Mouse (Mus musculus): ENCODE measurements around the gene Shisa5.

The Shisa5 gene

DNA sequence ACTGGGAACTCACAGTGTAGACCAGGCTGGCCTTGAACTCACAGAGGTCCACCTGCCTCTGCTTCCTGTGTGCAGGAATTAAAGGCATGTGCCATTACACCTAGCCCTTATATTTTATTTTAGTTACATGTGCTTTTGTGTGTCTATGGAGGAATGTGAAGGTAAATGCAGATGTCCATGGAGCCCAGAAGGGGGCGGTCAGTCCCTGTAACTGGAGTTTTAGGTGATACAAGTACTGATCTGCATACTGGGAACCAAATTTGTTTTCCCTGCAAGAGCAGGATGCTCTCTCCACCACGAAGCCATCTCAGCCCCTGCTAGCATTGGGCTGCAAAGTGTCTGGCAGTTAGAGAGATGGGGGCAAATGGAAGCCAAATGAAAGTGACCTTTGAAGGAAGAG is 46.6 kb downstream of the Shisa5 start:
- intact Hi-C loops (cut with DNase I) = no loop called here

DNA sequence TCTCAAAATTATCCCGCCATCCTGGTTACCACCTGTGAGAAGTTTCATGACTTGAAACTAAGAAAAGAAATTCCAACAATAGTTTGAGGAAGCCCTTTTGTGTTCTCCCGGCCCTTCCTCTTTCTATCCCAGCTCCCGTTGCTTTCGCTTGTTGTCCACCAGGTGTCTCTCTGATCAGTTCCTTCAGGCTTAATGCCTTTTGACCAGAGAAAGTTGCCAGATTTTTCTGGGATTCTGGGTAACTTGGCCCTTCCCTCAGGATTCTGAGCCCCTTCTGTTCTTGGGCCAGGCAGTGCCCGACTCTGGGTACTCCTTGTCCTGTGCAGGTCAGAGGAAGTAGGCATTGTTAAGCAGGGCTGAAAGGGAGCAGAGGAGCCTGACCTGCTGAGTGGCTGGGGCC is 49.6 kb downstream of the Shisa5 start:
- intact Hi-C loops (cut with DNase I) = loop anchor here (2.0 kb wide), 1 partner anchor 33 kb away; no protein-coding TSS in a partner anchor

DNA sequence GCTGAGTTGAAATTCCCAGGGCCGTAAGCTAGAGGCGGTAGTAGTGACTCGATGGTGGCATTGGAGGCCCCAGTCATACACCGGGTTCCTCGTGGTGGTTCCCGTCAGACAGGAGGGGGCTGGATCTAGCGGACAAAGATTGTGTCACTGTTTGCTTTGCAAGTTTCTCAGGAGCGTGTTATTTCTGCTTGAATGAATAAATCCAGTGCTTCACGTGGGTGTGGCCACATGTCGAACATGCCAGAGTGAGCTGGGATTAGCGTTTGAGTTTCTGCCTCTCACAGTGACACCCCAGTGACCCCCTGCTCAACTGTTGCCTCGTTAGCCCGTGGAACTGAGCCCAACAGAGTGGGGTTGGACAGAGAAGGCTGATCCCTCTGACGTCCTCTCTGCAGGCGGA is 52.1 kb downstream of the Shisa5 start:
- intact Hi-C loops (cut with DNase I) = no loop called here

DNA sequence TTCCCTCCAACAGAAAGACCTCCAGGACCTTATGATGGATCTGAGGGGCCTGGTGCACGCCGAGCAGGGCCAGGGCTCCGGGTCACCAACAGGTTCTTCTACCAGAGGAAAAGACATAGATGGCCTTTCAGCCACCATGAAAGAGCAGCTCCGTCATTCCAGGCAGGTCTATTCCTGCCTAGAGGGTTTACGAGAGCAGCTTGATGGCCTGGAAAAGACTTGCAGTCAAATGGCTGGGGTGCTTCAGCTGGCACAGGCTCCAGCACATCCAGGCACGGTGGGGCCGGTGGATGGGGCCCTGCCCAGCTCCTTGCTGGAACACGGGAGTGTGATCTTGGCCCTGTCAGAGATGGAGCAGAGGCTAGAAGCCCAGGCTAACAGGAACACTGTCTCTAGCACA is 53.4 kb downstream of the Shisa5 start:
- intact Hi-C loops (cut with DNase I) = no loop called here

- intact Hi-C loops (cut with DNase I) = no loop called here
Measured at GRCm38 (mm10) chr9:109092799-109093198, 54.4 kb downstream of the Shisa5 start.

DNA sequence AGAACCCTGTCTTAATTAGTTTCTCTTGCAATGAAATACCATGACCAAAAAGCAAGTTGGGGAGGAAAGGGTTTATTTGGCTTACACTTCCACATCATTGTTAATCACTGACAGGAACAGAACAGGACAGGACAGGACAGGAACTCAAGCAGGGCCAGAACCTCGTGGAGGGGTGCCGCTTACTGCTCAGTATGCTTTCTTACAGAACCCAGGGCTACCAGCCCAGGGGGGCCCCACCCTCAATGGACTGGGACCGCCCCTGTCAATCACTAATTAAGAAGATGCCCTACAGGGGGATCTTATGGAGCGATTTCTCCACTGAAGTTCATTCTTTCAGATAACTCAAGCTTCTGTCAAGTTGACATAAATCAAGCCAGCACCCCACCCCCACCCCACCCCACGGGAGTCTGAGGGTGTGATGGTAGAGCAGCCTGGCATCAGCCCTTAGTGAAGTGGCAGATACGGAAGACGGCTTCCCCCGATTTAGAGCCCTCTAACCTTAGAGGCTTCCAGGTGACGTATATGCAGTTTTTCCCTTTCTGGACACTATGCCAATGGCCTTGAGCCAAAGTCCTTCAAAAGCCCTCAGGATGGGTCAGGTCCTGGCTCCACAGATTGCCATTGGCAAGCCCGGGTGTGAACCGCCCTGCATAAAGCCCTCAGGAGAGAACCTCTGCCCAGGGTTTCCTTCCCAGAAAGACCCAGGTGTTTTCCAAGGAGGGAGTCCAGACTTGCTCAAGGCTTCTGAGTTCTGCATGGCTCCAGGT is 55.6 kb downstream of the Shisa5 start:
- intact Hi-C loops (cut with DNase I) = no loop called here

GRCm38 (mm10) chr9:109094553-109095136 is 56.3 kb downstream of the Shisa5 start:
- intact Hi-C loops (cut with DNase I) = no loop called here

- intact Hi-C loops (cut with DNase I) = no loop called here
Measured at GRCm38 (mm10) chr9:109095137-109095982, 57.0 kb downstream of the Shisa5 start, which contains the start of gene Plxnb1. Gene Plxnb1 (plus strand): TSS chr9:109095389.

DNA sequence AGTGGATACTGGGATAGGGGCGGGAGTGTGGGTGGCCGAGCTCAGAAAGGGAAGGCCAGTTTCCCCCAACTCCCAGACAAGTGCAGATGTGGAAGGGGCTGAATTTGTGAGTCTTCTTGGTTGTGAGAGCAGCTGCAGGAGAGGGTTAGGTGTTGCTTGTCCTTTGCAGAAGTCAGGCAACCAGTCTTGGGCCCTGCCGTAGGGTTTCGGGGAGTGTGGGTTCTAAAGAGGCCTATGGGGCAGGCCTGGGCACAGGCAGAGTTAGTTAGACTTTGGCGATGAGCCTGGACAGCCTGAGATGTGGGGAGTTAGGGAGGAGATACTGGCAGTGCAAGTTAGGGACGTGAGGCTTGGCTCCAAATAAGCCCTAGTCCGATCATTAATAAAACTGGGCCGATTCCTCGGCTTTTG is 57.9 kb downstream of the Shisa5 start:
- intact Hi-C loops (cut with DNase I) = no loop called here

DNA sequence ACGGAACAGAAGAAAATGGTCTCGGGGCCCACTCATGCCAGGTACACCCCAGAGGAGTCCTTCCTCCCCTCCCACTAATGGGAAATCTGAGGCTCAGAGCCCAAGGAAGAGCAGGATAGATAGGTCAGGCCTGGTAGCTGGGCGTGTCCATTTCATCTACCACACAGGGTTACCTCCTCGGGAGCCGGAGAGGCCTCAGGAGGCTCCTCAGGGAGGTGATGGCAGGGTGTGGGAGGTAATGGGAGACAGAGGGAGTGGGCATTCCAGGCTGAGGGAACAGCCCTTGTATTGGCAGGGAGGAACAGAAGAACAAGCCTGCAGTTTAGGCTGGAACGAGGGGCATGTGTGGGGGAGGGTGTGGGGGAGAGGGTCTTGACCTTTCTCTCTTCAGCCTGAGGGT is 58.5 kb downstream of the Shisa5 start:
- intact Hi-C loops (cut with DNase I) = no loop called here

GRCm38 (mm10) chr9:109097291-109097690 is 58.9 kb downstream of the Shisa5 start:
- intact Hi-C loops (cut with DNase I) = no loop called here

DNA sequence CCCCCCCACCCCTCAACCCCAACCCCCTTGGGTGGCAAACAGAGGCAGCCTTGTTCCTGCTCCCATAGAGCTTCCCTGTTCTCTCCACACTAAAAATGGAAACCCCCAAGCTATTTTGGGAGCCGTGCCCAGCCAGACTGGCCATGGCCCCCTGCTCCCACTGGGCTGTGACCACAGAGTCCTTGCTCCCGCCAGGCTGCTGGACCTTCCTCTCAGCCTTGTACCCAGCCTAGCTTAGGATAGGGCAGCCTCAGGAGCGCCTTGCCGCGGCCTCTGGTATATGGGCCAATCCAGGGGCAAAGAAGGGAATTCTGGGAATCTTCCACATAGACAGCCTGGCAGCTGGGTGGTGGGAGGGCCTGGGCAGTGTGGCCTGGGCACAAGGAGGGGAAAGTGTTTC is 59.5 kb downstream of the Shisa5 start:
- intact Hi-C loops (cut with DNase I) = no loop called here

DNA sequence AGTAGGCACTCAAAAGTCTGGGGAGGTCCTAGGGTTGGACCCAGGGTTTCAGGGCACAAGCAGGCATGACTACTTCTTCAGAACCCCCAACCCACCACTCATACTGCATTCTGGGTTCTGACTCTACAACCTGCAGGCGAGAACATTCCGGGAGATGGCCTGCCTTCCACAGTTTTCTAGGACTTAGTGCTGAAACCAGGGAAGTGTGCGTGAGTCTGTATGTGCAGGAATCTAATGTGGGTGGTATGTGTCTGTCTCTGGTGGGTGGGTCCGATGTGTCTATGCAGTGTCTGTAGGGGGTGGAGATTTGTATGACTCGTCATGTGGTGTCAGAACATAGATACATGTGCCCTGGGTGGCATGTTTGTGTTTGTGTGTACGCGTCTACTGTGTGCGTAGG is 60.0 kb downstream of the Shisa5 start:
- intact Hi-C loops (cut with DNase I) = no loop called here

GRCm38 (mm10) chr9:109098969-109099368 is 60.6 kb downstream of the Shisa5 start:
- intact Hi-C loops (cut with DNase I) = no loop called here

DNA sequence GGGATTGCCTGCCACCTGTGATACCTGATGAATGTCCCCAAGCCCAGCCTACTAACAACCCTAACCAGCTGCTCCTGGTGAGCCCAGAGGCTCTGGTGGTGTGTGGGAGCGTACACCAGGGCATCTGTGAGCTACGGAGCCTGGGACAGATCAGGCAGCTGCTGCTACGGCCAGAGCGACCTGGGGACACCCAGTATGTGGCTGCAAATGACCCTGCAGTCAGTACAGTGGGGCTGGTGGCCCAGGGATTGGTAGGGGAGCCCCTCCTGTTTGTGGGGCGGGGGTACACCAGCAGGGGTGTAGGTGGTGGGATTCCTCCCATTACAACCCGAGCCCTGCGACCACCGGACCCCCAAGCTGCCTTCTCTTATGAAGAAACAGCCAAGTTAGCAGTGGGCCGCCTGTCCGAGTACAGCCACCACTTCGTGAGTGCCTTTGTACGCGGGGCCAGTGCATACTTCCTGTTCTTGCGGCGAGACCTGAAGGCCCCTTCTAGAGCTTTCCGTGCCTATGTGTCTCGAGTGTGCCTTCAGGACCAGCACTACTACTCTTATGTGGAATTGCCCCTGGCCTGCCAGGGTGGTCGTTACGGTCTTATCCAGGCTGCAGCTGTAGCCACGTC is 62.1 kb downstream of the Shisa5 start:
- intact Hi-C loops (cut with DNase I) = no loop called here

DNA sequence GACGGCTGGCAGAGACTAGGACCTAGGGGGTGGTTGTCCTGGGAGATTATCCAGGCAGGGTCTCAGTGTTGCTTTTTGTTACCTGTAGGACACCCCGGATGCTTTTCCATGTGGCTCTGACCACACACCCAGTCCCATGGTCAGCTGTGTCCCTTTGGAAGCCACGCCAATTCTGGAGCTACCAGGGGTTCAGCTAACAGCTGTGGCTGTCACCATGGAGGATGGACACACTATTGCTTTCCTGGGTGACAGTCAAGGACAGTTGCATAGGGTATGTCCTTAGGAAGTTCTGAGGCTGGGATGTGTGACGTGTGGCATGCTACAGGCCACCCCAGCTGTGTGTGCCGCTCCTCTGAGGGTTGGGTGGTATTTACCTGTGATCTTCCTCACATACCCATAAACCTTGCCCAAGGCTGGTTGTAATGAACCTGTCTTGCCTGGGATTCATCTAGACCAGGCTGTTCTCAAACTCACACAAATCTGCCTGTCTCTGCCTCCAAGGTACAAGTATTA is 63.6 kb downstream of the Shisa5 start:
- intact Hi-C loops (cut with DNase I) = no loop called here

- intact Hi-C loops (cut with DNase I) = no loop called here
Measured at GRCm38 (mm10) chr9:109102541-109102940, 64.2 kb downstream of the Shisa5 start.

DNA sequence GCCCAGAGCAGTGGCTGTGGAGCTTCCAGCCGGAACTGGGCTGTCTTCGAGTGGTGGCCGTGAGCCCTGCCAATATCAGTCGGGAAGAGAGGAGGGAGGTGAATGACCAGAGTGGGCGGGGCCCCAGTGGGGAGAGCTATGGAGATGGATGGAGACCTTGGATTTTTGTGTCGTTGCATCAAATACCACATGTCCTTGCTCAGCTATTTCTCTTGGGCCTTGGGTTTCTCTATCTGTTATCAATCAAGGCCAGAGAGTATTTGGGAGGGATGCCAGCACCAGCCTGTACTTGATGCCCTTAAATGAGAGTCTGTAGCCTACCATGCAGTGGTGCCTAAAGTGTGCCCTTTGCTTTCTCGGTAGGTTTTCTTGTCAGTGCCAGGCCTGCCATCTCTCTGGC is 64.9 kb downstream of the Shisa5 start:
- intact Hi-C loops (cut with DNase I) = no loop called here

DNA sequence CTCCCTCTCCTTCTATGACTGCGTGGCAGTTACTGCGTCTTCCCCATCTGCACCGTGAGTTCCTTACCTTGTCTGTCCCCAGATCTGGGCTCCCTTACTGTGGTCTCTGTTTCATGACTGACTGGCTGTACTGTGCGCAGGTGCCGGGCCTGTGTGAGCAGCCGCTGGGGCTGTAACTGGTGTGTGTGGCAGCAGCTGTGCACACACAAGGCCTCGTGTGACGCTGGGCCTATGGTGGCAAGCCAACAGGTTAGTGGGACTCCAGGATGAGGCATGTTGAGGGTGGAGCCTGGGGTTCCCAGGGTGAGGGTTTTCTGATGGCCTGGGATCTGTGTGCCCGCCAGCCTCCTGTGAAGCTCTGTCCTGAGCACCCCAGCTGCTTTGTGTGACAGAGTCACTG is 65.7 kb downstream of the Shisa5 start:
- intact Hi-C loops (cut with DNase I) = no loop called here

GRCm38 (mm10) chr9:109105011-109105410 is 66.6 kb downstream of the Shisa5 start:
- intact Hi-C loops (cut with DNase I) = no loop called here

- intact Hi-C loops (cut with DNase I) = no loop called here
Measured at GRCm38 (mm10) chr9:109105648-109106047, 67.3 kb downstream of the Shisa5 start.

Measured in adrenal gland (tissue).